Comparison of ENCODE assay signal across 9 mouse cellular contexts in genomic region chr13:43763301-43763994, GRCm38 (mm10). TPM values are rescaled to one million over a fixed set of nuclear protein-coding genes. Genes with fewer than 3 reads are reported as not detected.
"Had no signal": no experiment of that assay in that cellular context is flagged by ENCODE, and none has a peak within 500 bp of the region (broad histone marks: within the 10 kb centered on the region; RNA-seq: fewer than 3 reads in every experiment).

No protein-coding gene starts in this region.

- H3K9me3 ChIP-seq: limb, embryonic 13.5 days; midbrain, embryonic 10.5 days; neural tube, embryonic 15.5 days had no signal

- H3K36me3 ChIP-seq: limb, embryonic 13.5 days; midbrain, embryonic 10.5 days; neural tube, embryonic 15.5 days had no signal

- DNase-seq: kidney, adult 18-20 months; kidney, postnatal 14 days; lung, adult 18-20 months; right cerebral cortex, postnatal 25 days had no signal

- H3K4me3 ChIP-seq: limb, embryonic 13.5 days; midbrain, embryonic 10.5 days; myocyte; neural tube, embryonic 15.5 days had no signal

- H3K27me3 ChIP-seq: limb, embryonic 13.5 days; neural tube, embryonic 15.5 days had no signal

- H3K27ac ChIP-seq: liver, embryonic 14.5 days; midbrain, embryonic 10.5 days; neural tube, embryonic 15.5 days had no signal

RNA-seq across cellular contexts. Expression of gene Cd83, which starts 21.1 kb away (rescaled TPM):
- polyA plus RNA-seq: myocyte had no signal
